Mouse (Mus musculus) cerebellum, postnatal 10 days (tissue): Measurements from ENCODE around the gene Vmn2r100.

Experiments used
- DNase-seq, 2 experiments: peaks; one replicate each; pipeline ENCODE4 v3.0.0; 2021; ENCODE audit warnings: mixed read lengths in 2 of 2

Gene Vmn2r100

GRCm38 (mm10) chr17:19504432-19504831, at the start of gene Vmn2r100:
Vmn2r100 (plus strand) TSS chr17:19504732.
- DNase-seq = no peak

- no peak for DNase-seq
These were observed 21.7 kb upstream of the Vmn2r100 start for GRCm38 (mm10) chr17:19482866-19483265.

- no peak for DNase-seq
These were observed 72.4 kb downstream of the Vmn2r100 start, which contains the start of gene Vmn2r101 for GRCm38 (mm10) chr17:19576927-19577326. Vmn2r101 (plus strand) TSS chr17:19577227.
